Mouse (Mus musculus) neural tube, embryonic 15.5 days (tissue): ENCODE results near the gene Gm9040. TPM values are rescaled to one million over a fixed set of nuclear protein-coding genes. Genes with fewer than 3 reads are reported as not detected.
"Not testable (repeated sequence)": the region's sequence is repeated elsewhere in the genome, so short reads cannot be mapped to it uniquely, and the experiment has no call there.

Source experiments
- ATAC-seq: fragments of 200-750 bp; cut with Nextera tagmentation; 2 replicates; pipeline ENCODE4 v1.8.0; 2017; ENCODE audit warnings: mild to moderate bottlenecking, moderate TSS enrichment, moderate library complexity; ENCODE audit not compliant: low FRiP score
- H3K27ac ChIP-seq: fragments of 300-500 bp; sonication (generic); replicated peaks from 2 replicates; pipeline ENCODE4 v1.5.1; 2015; ENCODE audit warnings: mild to moderate bottlenecking, inconsistent platforms
- H3K27me3 ChIP-seq: fragments of 300-500 bp; sonication (generic); replicated peaks from 2 replicates; pipeline ENCODE4 v1.6.1; 2015; ENCODE audit warnings: inconsistent platforms
- H3K36me3 ChIP-seq: fragments of 300-500 bp; sonication (generic); 2 replicates; pipeline ENCODE4 v1.6.1; 2015; ENCODE audit warnings: inconsistent platforms
- H3K4me1 ChIP-seq: fragments of 300-500 bp; sonication (generic); 2 replicates; pipeline ENCODE4 v1.6.1; 2015; ENCODE audit warnings: inconsistent platforms
- H3K4me2 ChIP-seq: fragments of 300-500 bp; sonication (generic); 2 replicates; pipeline ENCODE4 v1.6.1; 2015; ENCODE audit warnings: inconsistent platforms, mild to moderate bottlenecking, moderate library complexity
- H3K4me3 ChIP-seq: fragments of 300-500 bp; sonication (generic); replicated peaks from 2 replicates; pipeline ENCODE4 v1.5.1; 2015; ENCODE audit warnings: mild to moderate bottlenecking, inconsistent platforms
- H3K9ac ChIP-seq: fragments of 300-500 bp; sonication (generic); replicated peaks from 2 replicates; pipeline ENCODE4 v1.6.1; 2015; ENCODE audit warnings: mild to moderate bottlenecking, inconsistent platforms
- H3K9me3 ChIP-seq: fragments of 300-500 bp; sonication (generic); replicated peaks from 2 replicates; pipeline ENCODE4 v1.6.1; 2016; ENCODE audit warnings: inconsistent platforms
- WGBS: fragments of 180-500 bp; shearing (Covaris S2); methylation state at CpG from one replicate; pipeline ENCODE4 v1.1.7; 2015; ENCODE audit warnings: mixed read lengths; 5-methylcytosine and 5-hydroxymethylcytosine counted together
- polyA plus RNA-seq: library from polyadenylated mRNA; unstranded; fragments of >200 nt; fragmentation: Nextera tagmentation; extraction: Ambion mirVana; gene quantifications from 2 replicates; pipeline ENCODE4 v1.2.1, GENCODE M21; 2015

Gene Gm9040
- polyA plus RNA-seq, 1 experiment from 2014 or later: not detected

GRCm38 (mm10) chr10:118282565-118282964 lies 44.2 kb downstream of the Gm9040 start:
- 84% methylated on average over 6 of the region's 7 CpGs for WGBS
- ATAC-seq, H3K4me1 ChIP-seq: not testable (repeated sequence)

DNA sequence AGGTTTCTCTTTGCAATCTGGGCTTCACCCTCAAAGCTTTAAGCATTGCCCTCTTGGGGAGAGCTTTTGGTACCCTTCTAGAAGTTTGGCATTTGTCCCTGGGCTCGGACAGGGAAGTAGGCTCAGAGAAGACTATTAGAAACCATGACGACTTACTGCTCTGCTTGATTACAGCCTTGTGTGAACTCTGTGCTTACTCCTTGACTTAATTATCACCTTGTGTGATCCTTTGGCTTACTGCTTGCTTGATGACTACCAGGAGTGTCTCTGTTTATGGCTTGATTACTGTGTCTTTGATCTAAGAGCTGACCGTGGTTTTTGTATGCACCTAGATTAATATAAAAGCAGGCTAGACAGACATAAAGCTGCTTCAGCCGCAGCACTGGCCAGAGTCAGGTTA lies 48.7 kb downstream of the Gm9040 start:
- ATAC-seq, H3K27me3 ChIP-seq, H3K4me1 ChIP-seq, H3K9ac ChIP-seq, H3K4me2 ChIP-seq, H3K36me3 ChIP-seq, H3K4me3 ChIP-seq, H3K9me3 ChIP-seq, H3K27ac ChIP-seq: not testable (repeated sequence)
- no CpG with 5 or more reads among the region's 4 CpGs for WGBS

More at GRCm38 (mm10) chr10:118282565-118282964, 44.2 kb downstream of the Gm9040 start:
- H3K9me3 ChIP-seq, H3K4me2 ChIP-seq, H3K27ac ChIP-seq, H3K27me3 ChIP-seq, H3K9ac ChIP-seq, H3K4me3 ChIP-seq, H3K36me3 ChIP-seq: not testable (repeated sequence)

Other genes starting within 250 kb of the Gm9040 start
- gene Mdm1, start 185.2 kb downstream of the Gm9040 start, polyA plus RNA-seq: 25.1 and 25.3 TPM in 2 replicates
- 0.22 TPM in 1 of 2 replicates, not detected in the other for gene Il22, start 122.0 kb downstream of the Gm9040 start, polyA plus RNA-seq
- gene Gm32717, start 86.2 kb downstream of the Gm9040 start, polyA plus RNA-seq: 0.15 and 0.22 TPM in 2 replicates
- gene Gm32802, start 68.3 kb downstream of the Gm9040 start, polyA plus RNA-seq: 0.15 and 0.22 TPM in 2 replicates
- not detected in 2 replicates for gene Iltifb, start 31.9 kb downstream of the Gm9040 start, polyA plus RNA-seq
- gene Gm9044, start 5.4 kb upstream of the Gm9040 start, polyA plus RNA-seq: not detected in 2 replicates
- 0.09 TPM in 1 of 2 replicates, not detected in the other for gene Gm9045, start 10.9 kb upstream of the Gm9040 start, polyA plus RNA-seq
- not detected in 2 replicates for gene Gm9046, start 16.3 kb upstream of the Gm9040 start, polyA plus RNA-seq
- gene Gm9048, start 21.7 kb upstream of the Gm9040 start, polyA plus RNA-seq: not detected in 2 replicates
- gene Gm9049, start 27.1 kb upstream of the Gm9040 start, polyA plus RNA-seq: 0.09 TPM in 1 of 2 replicates, not detected in the other
- gene Ifng, start 114.1 kb upstream of the Gm9040 start, polyA plus RNA-seq: not detected in 2 replicates